Mouse (Mus musculus) liver, postnatal 0 days (tissue): ENCODE measurements around the gene Wt1.

ENCODE experiments used
- CTCF ChIP-seq: sonication (generic); IDR thresholded peaks from 2 replicates; pipeline ENCODE4 v1.5.1; 2016; ENCODE audit warnings: antibody characterized with exemption, low read depth
- EP300 ChIP-seq: IDR thresholded peaks from 2 replicates; pipeline ENCODE4 v1.6.1; 2016; ENCODE audit warnings: antibody characterized with exemption, low read depth, mild to moderate bottlenecking

GRCm38 (mm10) chr2:105132933-105133795 is 6.8 kb downstream of the Wt1 start:
- no peak for TF ChIP-seq CTCF
- no peak for TF ChIP-seq EP300
